9 mouse cellular contexts compared by ENCODE assay signal in the genomic region with DNA sequence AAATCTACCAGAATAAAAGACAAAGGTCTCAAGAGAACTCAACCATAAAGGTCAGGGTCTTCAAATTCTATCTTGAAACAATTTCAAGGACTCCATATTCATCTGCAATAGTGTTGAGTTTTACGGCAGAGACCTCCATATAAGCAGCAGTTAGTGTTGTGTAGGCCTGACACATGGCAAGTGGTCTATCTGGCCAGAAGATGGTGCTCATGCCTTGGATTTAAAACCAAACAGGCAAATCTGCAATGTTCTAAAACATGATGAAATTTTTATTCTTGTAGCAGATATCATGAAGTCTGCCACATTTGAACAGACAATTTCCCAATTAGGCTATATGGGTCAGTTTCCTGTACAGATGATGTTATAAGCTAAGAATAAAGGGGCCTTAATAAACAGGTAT. TPM values are rescaled to one million over a fixed set of nuclear protein-coding genes. Genes with fewer than 3 reads are reported as not detected.
DNase-seq lines count a peak whose midpoint lies in the region; ATAC-seq lines count a peak whose summit lies in the region.
"Had no signal": no experiment of that assay in that cellular context is flagged by ENCODE, and none has a peak within 500 bp of the region (broad histone marks: within the 10 kb centered on the region; RNA-seq: fewer than 3 reads in every experiment).

No protein-coding gene starts in this region.

- H3K27me3 ChIP-seq in kidney, embryonic 16.5 days (ENCODE audit: insufficient read depth, low read length): no peaks in the 10 kb centered on the region
- H3K27me3 ChIP-seq in neural tube, embryonic 15.5 days (replicated peaks): no peaks in the 10 kb centered on the region
- H3K27me3 ChIP-seq: limb, embryonic 15.5 days had no signal

- ATAC-seq in CD4-positive, CD25-positive, alpha-beta regulatory T cell, adult 4 months: no peak
- ATAC-seq in kidney, embryonic 16.5 days (ENCODE audit: low FRiP score, low TSS enrichment): no peak
- ATAC-seq in neural tube, embryonic 15.5 days (ENCODE audit: low FRiP score): no peak

- peak; percentile 57 for DNase-seq in CD4-positive, CD25-positive, alpha-beta regulatory T cell, adult 2 months (ENCODE audit: low read depth, low spot score)
- peak; percentile 45 for DNase-seq in kidney, adult 9 months
- peak; percentile 74 for DNase-seq in NIH3T3 (ENCODE audit: low read depth)
- peak; percentile 50 for DNase-seq in layer of hippocampus, adult 9-11 months
- no peak for DNase-seq in cerebellum, adult 11 months

- WGBS in kidney, embryonic 16.5 days: 52% methylated on average over 1 of the region's 1 CpGs
- WGBS in neural tube, embryonic 15.5 days: 71% methylated on average over 1 of the region's 1 CpGs

- H3K4me2 ChIP-seq in kidney, embryonic 16.5 days (replicated peaks; ENCODE audit: low read depth, low read length): no peak overlapping the region
- H3K4me2 ChIP-seq in neural tube, embryonic 15.5 days: no peak overlapping the region
- H3K4me2 ChIP-seq: limb, embryonic 15.5 days had no signal

- H3K27ac ChIP-seq in kidney, embryonic 16.5 days (ENCODE audit: low read length): no peak overlapping the region
- no peak overlapping the region for H3K27ac ChIP-seq in neural tube, embryonic 15.5 days (replicated peaks)
- H3K27ac ChIP-seq: limb, embryonic 15.5 days had no signal

- H3K4me1 ChIP-seq in kidney, embryonic 16.5 days (ENCODE audit: insufficient read depth, low read length): peaks cover 21% of the 10 kb centered on the region
- peaks cover 23% of the 10 kb centered on the region for H3K4me1 ChIP-seq in neural tube, embryonic 15.5 days

- no peak overlapping the region for H3K4me3 ChIP-seq in kidney, embryonic 16.5 days (ENCODE audit: low read length)
- H3K4me3 ChIP-seq in neural tube, embryonic 15.5 days (replicated peaks): no peak overlapping the region
- H3K4me3 ChIP-seq: limb, embryonic 15.5 days had no signal

- no peaks in the 10 kb centered on the region for H3K9me3 ChIP-seq in kidney, embryonic 16.5 days (ENCODE audit: low read length)
- H3K9me3 ChIP-seq in neural tube, embryonic 15.5 days (replicated peaks): no peaks in the 10 kb centered on the region
- H3K9me3 ChIP-seq: limb, embryonic 15.5 days had no signal

- H3K36me3 ChIP-seq in kidney, embryonic 16.5 days (ENCODE audit: insufficient read depth, low read length): peaks cover 1% of the 10 kb centered on the region; the same call in 1 of the 2 replicates
- peaks cover under 1% of the 10 kb centered on the region; the same call in 1 of the 2 replicates for H3K36me3 ChIP-seq in neural tube, embryonic 15.5 days

- H3K9ac ChIP-seq in kidney, embryonic 16.5 days (replicated peaks; ENCODE audit: low read length): no peak overlapping the region
- H3K9ac ChIP-seq in neural tube, embryonic 15.5 days (replicated peaks): no peak overlapping the region
- H3K9ac ChIP-seq: limb, embryonic 15.5 days had no signal

RNA-seq across cellular contexts. Expression of a gene that starts 2.5 kb away (rescaled TPM):
- 100 to 1,000 TPM; 224 to 238 TPM for polyA plus RNA-seq in CD4-positive, CD25-positive, alpha-beta regulatory T cell, adult 4 months (2017; shearing (Covaris generic))
- polyA plus RNA-seq in kidney, embryonic 16.5 days (2015; fragmentation: Nextera tagmentation; extraction: Ambion mirVana): 261 and 273 TPM in 2 replicates
- polyA plus RNA-seq in neural tube, embryonic 15.5 days (2015; fragmentation: Nextera tagmentation; extraction: Ambion mirVana): 244 and 245 TPM in 2 replicates

RNA-seq across cellular contexts. Expression of a gene that starts 37.6 kb away (rescaled TPM):
- polyA plus RNA-seq in CD4-positive, CD25-positive, alpha-beta regulatory T cell, adult 4 months (2017; shearing (Covaris generic)): under 1 TPM; 0.68 to 0.78 TPM
- polyA plus RNA-seq in kidney, embryonic 16.5 days (2015; fragmentation: Nextera tagmentation; extraction: Ambion mirVana): 0.49 and 0.51 TPM in 2 replicates
- polyA plus RNA-seq in neural tube, embryonic 15.5 days (2015; fragmentation: Nextera tagmentation; extraction: Ambion mirVana): 0.40 and 0.42 TPM in 2 replicates

RNA-seq across cellular contexts. Expression of a gene that starts 44.9 kb away (rescaled TPM):
- polyA plus RNA-seq in CD4-positive, CD25-positive, alpha-beta regulatory T cell, adult 4 months (2017; shearing (Covaris generic)): 10 to 100 TPM in 1 of 2 experiments, 1 to 10 TPM in 1; 7.0 to 10.1 TPM
- 8.2 and 10.1 TPM in 2 replicates for polyA plus RNA-seq in kidney, embryonic 16.5 days (2015; fragmentation: Nextera tagmentation; extraction: Ambion mirVana)
- 11.2 and 11.8 TPM in 2 replicates for polyA plus RNA-seq in neural tube, embryonic 15.5 days (2015; fragmentation: Nextera tagmentation; extraction: Ambion mirVana)
